Mouse (Mus musculus) megakaryocyte-erythroid progenitor cell, adult 5-6 weeks (primary cell): ENCODE data around the gene Tmem38a. TPM values are rescaled to one million over a fixed set of nuclear protein-coding genes. Genes with fewer than 3 reads are reported as not detected.
A peak's percentile ranks its signal among the peaks of the same experiment; 100 is the strongest.

Experiments used
- ATAC-seq: replicated peaks from 2 replicates; pipeline ENCODE4 v1.8.0; 2016; ENCODE audit warnings: mild to moderate bottlenecking, inconsistent platforms; ENCODE audit not compliant: severe bottlenecking, poor library complexity, low FRiP score, low TSS enrichment
- total RNA-seq, 2 experiments: library from RNA; stranded (forward) in 1 of 2; stranded (reverse) in 1 of 2; fragments of 200-1000, 215-1000 nt in 1 of 2; fragments of >200 nt in 1 of 2; fragmentation: Nextera tagmentation in 1 of 2; gene quantifications; 2 replicates each; pipeline ENCODE4 v1.2.3; 2014 to 2017

Gene Tmem38a
- total RNA-seq, 2 experiments from 2014 or later: not detected

DNA sequence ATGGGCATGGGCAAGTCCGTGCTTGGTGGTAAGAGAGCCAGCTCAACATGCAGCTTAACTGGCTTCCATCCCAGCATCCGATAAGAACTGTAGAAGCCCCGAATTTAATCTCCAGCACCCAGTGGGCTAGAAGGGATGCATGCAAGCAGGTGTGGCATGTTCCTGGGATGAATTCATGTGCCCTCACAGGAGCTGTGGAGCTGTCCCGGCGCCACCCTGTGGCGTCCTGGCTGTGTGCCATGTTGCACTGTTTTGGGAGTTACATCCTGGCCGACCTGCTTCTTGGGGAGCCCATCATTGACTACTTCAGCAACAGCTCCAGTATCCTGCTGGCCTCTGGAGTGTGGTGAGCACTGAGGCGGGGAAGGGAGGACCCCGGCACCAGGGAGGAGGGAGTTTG lies 7.5 kb downstream of the Tmem38a start:
- 0 out of 2 replicates have a peak, but pooled peaks have one; percentile 22 for ATAC-seq

DNA sequence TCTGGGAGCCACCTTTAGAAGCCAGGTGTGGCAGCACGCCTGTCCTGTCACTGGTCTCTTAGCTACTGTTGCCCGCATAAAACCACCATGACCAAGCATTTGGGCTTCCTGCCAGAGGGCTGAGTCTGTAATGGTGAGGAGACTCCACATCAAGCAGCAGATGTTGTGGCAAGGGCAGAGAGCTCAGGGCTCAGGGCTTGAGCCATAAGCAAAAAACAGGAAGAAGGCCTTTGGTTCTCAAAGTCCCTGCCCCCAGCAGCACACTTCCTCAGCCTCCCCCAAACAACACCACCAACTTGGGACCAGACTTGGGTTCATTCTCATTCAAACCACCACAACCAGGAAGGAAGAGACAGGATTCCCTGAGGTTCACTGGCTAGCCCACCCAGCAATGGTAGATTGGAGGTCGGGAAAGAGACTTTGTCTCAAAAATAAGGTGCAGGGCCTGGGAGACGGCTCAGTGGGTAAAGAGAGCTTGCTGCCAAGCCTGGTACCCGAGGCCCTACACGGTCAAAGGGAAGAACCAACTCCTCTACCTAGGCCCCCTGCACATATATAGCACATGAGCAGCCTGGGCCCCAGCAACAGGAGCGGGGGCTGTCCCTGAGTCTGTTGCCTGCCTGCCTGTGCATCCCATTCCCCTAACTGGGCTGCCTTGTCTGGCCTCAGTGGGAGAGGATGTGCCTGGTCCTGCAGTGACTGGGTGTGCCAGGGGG lies 11.4 kb downstream of the Tmem38a start:
- peak; percentile 42 for ATAC-seq

DNA sequence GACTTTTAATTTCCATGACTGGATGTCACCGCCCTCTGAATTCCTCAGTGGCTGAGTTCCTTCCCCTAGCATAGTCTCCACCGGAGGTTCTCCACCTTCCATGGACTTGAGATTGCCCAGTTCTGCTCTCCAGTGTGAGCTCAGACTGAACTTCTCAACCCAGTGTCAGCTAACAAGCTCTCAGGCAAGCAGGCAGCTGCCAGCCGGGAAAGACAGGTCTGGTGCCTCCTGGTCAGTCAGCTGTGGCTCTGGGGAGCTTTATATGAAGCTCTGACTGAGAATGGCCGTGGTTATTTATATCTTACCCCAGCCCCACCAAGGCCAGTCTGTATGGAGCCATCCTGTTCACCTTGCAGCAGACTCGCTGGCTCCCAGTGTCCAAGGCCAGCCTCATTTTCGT lies 12.5 kb downstream of the Tmem38a start:
- ATAC-seq: no peak

GRCm38 (mm10) chr8:72587806-72588205 lies 16.0 kb downstream of the Tmem38a start:
- ATAC-seq: no peak

DNA sequence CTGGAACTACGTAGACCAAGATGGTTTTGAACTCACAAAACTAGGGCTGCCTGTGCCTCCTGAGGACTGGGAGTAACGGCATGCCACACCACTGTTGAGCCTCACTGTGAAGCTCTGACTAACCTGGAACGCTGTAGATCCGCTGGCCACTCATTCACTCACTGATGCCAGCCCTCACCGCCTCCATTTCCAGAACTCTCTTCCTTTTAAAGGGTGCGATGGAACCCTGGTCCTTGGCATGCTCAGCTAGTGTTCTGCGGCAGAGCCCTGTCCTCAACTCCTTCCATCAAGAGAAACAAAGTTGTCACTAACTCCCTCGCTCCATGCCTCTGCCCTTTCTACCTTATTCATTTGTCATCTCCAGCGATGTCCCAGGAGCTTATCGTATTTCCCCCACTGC lies 17.0 kb downstream of the Tmem38a start:
- ATAC-seq: no peak

GRCm38 (mm10) chr8:72589286-72589685 lies 17.4 kb downstream of the Tmem38a start:
- ATAC-seq: no peak

- ATAC-seq: peak; percentile 70; the same call in 1 of the 2 replicates
Observed at GRCm38 (mm10) chr8:72590198-72590597, 18.3 kb downstream of the Tmem38a start.

Other genes with a start within 250 kb of the Tmem38a start
- gene Eps15l1, start 150.6 kb upstream of the Tmem38a start, total RNA-seq (2014; fragmentation: Nextera tagmentation): 83.6 and 114 TPM in 2 replicates
- 28.8 and 37.5 TPM in 2 replicates for gene Eps15l1, start 150.6 kb upstream of the Tmem38a start, total RNA-seq (2017)
- gene Calr3, start 128.2 kb upstream of the Tmem38a start, total RNA-seq (2014; fragmentation: Nextera tagmentation): 0.47 and 0.79 TPM in 2 replicates
- gene Calr3, start 128.2 kb upstream of the Tmem38a start, total RNA-seq (2017): 3.3 and 6.2 TPM in 2 replicates
- 5.4 and 13.0 TPM in 2 replicates for gene 1700030K09Rik, start 128.2 kb upstream of the Tmem38a start, total RNA-seq (2014; fragmentation: Nextera tagmentation)
- gene 1700030K09Rik, start 128.2 kb upstream of the Tmem38a start, total RNA-seq (2017): 5.2 and 6.9 TPM in 2 replicates
- gene Cherp, start 96.8 kb upstream of the Tmem38a start, total RNA-seq (2014; fragmentation: Nextera tagmentation): 118 and 132 TPM in 2 replicates
- gene Cherp, start 96.8 kb upstream of the Tmem38a start, total RNA-seq (2017): 15.6 and 34.7 TPM in 2 replicates
- 16.7 and 18.8 TPM in 2 replicates for gene Slc35e1, start 79.4 kb upstream of the Tmem38a start, total RNA-seq (2014; fragmentation: Nextera tagmentation)
- 11.5 and 15.4 TPM in 2 replicates for gene Slc35e1, start 79.4 kb upstream of the Tmem38a start, total RNA-seq (2017)
- 14.6 and 15.2 TPM in 2 replicates for gene Med26, start 23.8 kb upstream of the Tmem38a start, total RNA-seq (2014; fragmentation: Nextera tagmentation)
- gene Med26, start 23.8 kb upstream of the Tmem38a start, total RNA-seq (2017): 8.9 and 10.1 TPM in 2 replicates
- gene Smim7, start 967 bp upstream of the Tmem38a start, total RNA-seq (2014; fragmentation: Nextera tagmentation): 23.2 and 30.0 TPM in 2 replicates
- gene Smim7, start 967 bp upstream of the Tmem38a start, total RNA-seq (2017): 40.7 and 71.8 TPM in 2 replicates
- gene Nwd1, start 74.7 kb downstream of the Tmem38a start, total RNA-seq (2014; fragmentation: Nextera tagmentation): 4.4 and 6.1 TPM in 2 replicates
- 1.9 and 5.8 TPM in 2 replicates for gene Nwd1, start 74.7 kb downstream of the Tmem38a start, total RNA-seq (2017)
- 81.0 and 90.9 TPM in 2 replicates for gene Sin3b, start 151.2 kb downstream of the Tmem38a start, total RNA-seq (2014; fragmentation: Nextera tagmentation)
- 73.6 and 95.5 TPM in 2 replicates for gene Sin3b, start 151.2 kb downstream of the Tmem38a start, total RNA-seq (2017)
- gene F2rl3, start 189.8 kb downstream of the Tmem38a start, total RNA-seq (2014; fragmentation: Nextera tagmentation): 0.13 and 5.0 TPM in 2 replicates
- gene F2rl3, start 189.8 kb downstream of the Tmem38a start, total RNA-seq (2017): 2.0 and 3.0 TPM in 2 replicates